In genomic region chr4:136665068-136665467, GRCm38 (mm10) we compare ENCODE assay signal across 14 mouse cellular contexts. TPM values are rescaled to one million over a fixed set of nuclear protein-coding genes. Genes with fewer than 3 reads are reported as not detected.
DNase-seq lines count a peak whose midpoint lies in the region; ATAC-seq and TF ChIP-seq lines count a peak whose summit lies in the region.
"Had no signal": no experiment of that assay in that cellular context is flagged by ENCODE, and none has a peak within 500 bp of the region (broad histone marks: within the 10 kb centered on the region; RNA-seq: fewer than 3 reads in every experiment).

No protein-coding gene starts in this region.

- peak; percentile 88 for DNase-seq in brain, embryonic 14.5 days (ENCODE audit: low read depth)
- DNase-seq in cerebellum, adult 9-11 months: peak; percentile 64
- peak; percentile 53 to 74 for DNase-seq in layer of hippocampus, adult 18-20 months (ENCODE audit: low spot score in 2 of 2)
- peak; percentile 71 for DNase-seq in midbrain, postnatal 0 days (ENCODE audit: low spot score)
- no peak for DNase-seq in heart, postnatal 25 days (ENCODE audit: low spot score)
- no peak for DNase-seq in spleen, postnatal 14 days (ENCODE audit: low spot score in 2 of 2)
- no peak for DNase-seq in lung, postnatal 10 days
- DNase-seq: adrenal gland, adult 8-10 months; gastrocnemius, postnatal 14 days; heart, postnatal 36 days had no signal

- no peaks in the 10 kb centered on the region for H3K9me3 ChIP-seq in midbrain, postnatal 0 days (ENCODE audit: low read length)
- H3K9me3 ChIP-seq: liver, embryonic 15.5 days had no signal

- TF ChIP-seq POLR2A in brain, embryonic 14.5 days (IDR thresholded peaks at IDR 0.05; ENCODE audit: borderline replicate concordance, extremely low read depth, insufficient read depth, insufficient read length, poor library complexity, severe bottlenecking): no peak

- WGBS in midbrain, postnatal 0 days: 38% methylated on average over 9 of the region's 9 CpGs

- peaks cover 20% of the 10 kb centered on the region for H3K36me3 ChIP-seq in midbrain, postnatal 0 days (ENCODE audit: insufficient read depth, low read length)
- H3K36me3 ChIP-seq: G1E; liver, embryonic 15.5 days had no signal

- H3K4me3 ChIP-seq in midbrain, postnatal 0 days (ENCODE audit: low read depth, low read length): no peak overlapping the region
- H3K4me3 ChIP-seq: liver, embryonic 15.5 days had no signal

- TF ChIP-seq CTCF in brain, embryonic 14.5 days (IDR thresholded peaks at IDR 0.05; ENCODE audit: borderline replicate concordance, extremely low read depth, insufficient read depth, insufficient read length): no peak
- TF ChIP-seq CTCF in midbrain, postnatal 0 days (IDR thresholded peaks at IDR 0.05): no peak

- no peaks in the 10 kb centered on the region for H3K4me1 ChIP-seq in midbrain, postnatal 0 days (ENCODE audit: insufficient read depth, low read length)
- H3K4me1 ChIP-seq: liver, embryonic 15.5 days had no signal

- H3K4me2 ChIP-seq in midbrain, postnatal 0 days (ENCODE audit: low read depth, low read length, poor library complexity, severe bottlenecking): no peak overlapping the region
- H3K4me2 ChIP-seq: liver, embryonic 15.5 days had no signal

- no peak for ATAC-seq in midbrain, postnatal 0 days (ENCODE audit: low FRiP score)

- no peak overlapping the region for H3K27ac ChIP-seq in midbrain, postnatal 0 days (ENCODE audit: low read depth, low read length)
- H3K27ac ChIP-seq: liver, embryonic 15.5 days had no signal

- no peaks in the 10 kb centered on the region for H3K27me3 ChIP-seq in midbrain, postnatal 0 days (ENCODE audit: insufficient read depth, low read length)
- H3K27me3 ChIP-seq: liver, embryonic 15.5 days had no signal

- H3K9ac ChIP-seq in midbrain, postnatal 0 days (replicated peaks; ENCODE audit: low read length, poor library complexity, severe bottlenecking): no peak overlapping the region
- H3K9ac ChIP-seq: liver, embryonic 15.5 days had no signal

- intact Hi-C loops in heart, postnatal 25 days (cut with DNase I): no loop called here

RNA-seq across cellular contexts. Expression of gene Lactbl1, which starts 42.6 kb away (rescaled TPM):
- polyA plus RNA-seq in brain, embryonic 14.5 days (2012; rRNA removed): 0.06 and 0.08 TPM in 2 replicates
- not detected for total RNA-seq in layer of hippocampus, adult 18-20 months (2021)
- 0.93 TPM in 1 of 2 replicates, not detected in the other for total RNA-seq in midbrain, postnatal 0 days (2014; rRNA removed)
- 0.09 TPM in 1 of 2 replicates, not detected in the other for polyA plus RNA-seq in midbrain, postnatal 0 days (2015; fragmentation: Nextera tagmentation; extraction: Ambion mirVana)
- not detected for total RNA-seq in heart, postnatal 25 days (2021)
- total RNA-seq: adrenal gland, adult 8-10 months; G1E; gastrocnemius, postnatal 14 days; heart, postnatal 36 days had no signal
- polyA plus RNA-seq: embryonic facial prominence, embryonic 11.5 days; large intestine, adult 2 months; liver, embryonic 15.5 days had no signal

RNA-seq across cellular contexts. Expression of gene Tex46, which starts 54.8 kb away (rescaled TPM):
- not detected in 2 replicates for polyA plus RNA-seq in brain, embryonic 14.5 days (2012; rRNA removed)
- total RNA-seq in layer of hippocampus, adult 18-20 months (2021): not detected
- total RNA-seq in midbrain, postnatal 0 days (2014; rRNA removed): not detected in 2 replicates
- polyA plus RNA-seq in midbrain, postnatal 0 days (2015; fragmentation: Nextera tagmentation; extraction: Ambion mirVana): not detected in 2 replicates
- total RNA-seq in heart, postnatal 25 days (2021): not detected
- total RNA-seq: adrenal gland, adult 8-10 months; G1E; gastrocnemius, postnatal 14 days; heart, postnatal 36 days had no signal
- polyA plus RNA-seq: embryonic facial prominence, embryonic 11.5 days; G1E; large intestine, adult 2 months; liver, embryonic 15.5 days had no signal

Comparison
In these comparisons a context has a peak if more than half of its experiments do, and no peak if none do; other contexts are left out.
1. DNase-seq: peak in brain, embryonic 14.5 days (single experiment), cerebellum, adult 9-11 months (single experiment), layer of hippocampus, adult 18-20 months (2 of 2) and midbrain, postnatal 0 days (single experiment); none in heart, postnatal 25 days (single experiment), spleen, postnatal 14 days (0 of 2) and lung, postnatal 10 days (single experiment).